Mouse (Mus musculus) embryonic facial prominence, embryonic 11.5 days (tissue): ENCODE data around the gene Dhcr7. TPM values are rescaled to one million over a fixed set of nuclear protein-coding genes. Genes with fewer than 3 reads are reported as not detected.

ENCODE experiments used
- ATAC-seq: fragments of 200-750 bp; cut with Nextera tagmentation; replicated peaks from 2 replicates; pipeline ENCODE4 v1.8.0; 2017; ENCODE audit warnings: low read depth; ENCODE audit not compliant: insufficient number of reproducible peaks, low FRiP score, low TSS enrichment
- DNase-seq: peaks from one replicate; pipeline ENCODE4 v3.0.0-alpha.2; 2015; ENCODE audit warnings: low spot score
- H3K27ac ChIP-seq: fragments of 300-500 bp; sonication (generic); replicated peaks from 2 replicates; pipeline ENCODE4 v1.5.1; 2014; ENCODE audit warnings: mild to moderate bottlenecking, low read depth, low read length, control low read depth
- H3K27me3 ChIP-seq: fragments of 300-500 bp; sonication (generic); 2 replicates; pipeline ENCODE4 v1.6.1; 2014; ENCODE audit warnings: mild to moderate bottlenecking, low read length, moderate library complexity, mixed read lengths; ENCODE audit not compliant: control insufficient read depth, insufficient read depth
- H3K36me3 ChIP-seq: fragments of 300-500 bp; sonication (generic); replicated peaks from 2 replicates; pipeline ENCODE4 v1.6.1; 2014; ENCODE audit warnings: low read depth, mild to moderate bottlenecking, low read length, moderate library complexity, mixed read lengths; ENCODE audit not compliant: control insufficient read depth, insufficient read depth
- H3K4me1 ChIP-seq: fragments of 300-500 bp; sonication (generic); 2 replicates; pipeline ENCODE4 v1.6.1; 2014; ENCODE audit warnings: low read length, mixed read lengths; ENCODE audit not compliant: control insufficient read depth, insufficient read depth
- H3K4me2 ChIP-seq: fragments of 300-500 bp; sonication (generic); 2 replicates; pipeline ENCODE4 v1.6.1; 2014; ENCODE audit warnings: low read depth, mild to moderate bottlenecking, control low read depth, low read length, moderate library complexity
- H3K4me3 ChIP-seq: fragments of 300-500 bp; sonication (generic); 2 replicates; pipeline ENCODE4 v1.5.1; 2014; ENCODE audit warnings: low read depth, low read length, control low read depth
- H3K9ac ChIP-seq: fragments of 300-500 bp; sonication (generic); replicated peaks from 2 replicates; pipeline ENCODE4 v1.6.1; 2014; ENCODE audit warnings: mild to moderate bottlenecking, control low read depth, low read length
- H3K9me3 ChIP-seq: fragments of 300-500 bp; sonication (generic); replicated peaks from 2 replicates; pipeline ENCODE4 v1.6.1; 2016; ENCODE audit warnings: mild to moderate bottlenecking, low read length, inconsistent platforms, mixed read lengths; ENCODE audit not compliant: control insufficient read depth
- WGBS: fragments of 180-500 bp; shearing (Covaris S2); extraction: QIAGEN DNeasy Blood & Tissue Kit; methylation state at CpG from one replicate; pipeline ENCODE4 v1.1.7; 2014; 5-methylcytosine and 5-hydroxymethylcytosine counted together
- polyA plus RNA-seq: library from polyadenylated mRNA; unstranded; fragments of >200 nt; fragmentation: Nextera tagmentation; extraction: Ambion mirVana; gene quantifications from 2 replicates; pipeline ENCODE4 v1.2.1, GENCODE M21; 2014

Dhcr7 gene
- polyA plus RNA-seq, 1 experiment from 2014 or later: 56.4 TPM

GRCm38 (mm10) chr7:143798783-143799182 lies 24.2 kb upstream of the Dhcr7 start:
- Histone ChIP-seq H3K4me2 (no peak overlapping the region), H3K27me3 (no peaks in the 10 kb centered on the region), H3K4me1 (no peaks in the 10 kb centered on the region), H3K4me3 (no peak overlapping the region), H3K9me3 (no peaks in the 10 kb centered on the region), H3K27ac (no peak overlapping the region), H3K36me3 (peaks cover 3% of the 10 kb centered on the region), H3K9ac (no peak overlapping the region)
- ATAC-seq (no peak), DNase-seq (no peak)
- 94% methylated on average over 4 of the region's 4 CpGs for WGBS

DNA sequence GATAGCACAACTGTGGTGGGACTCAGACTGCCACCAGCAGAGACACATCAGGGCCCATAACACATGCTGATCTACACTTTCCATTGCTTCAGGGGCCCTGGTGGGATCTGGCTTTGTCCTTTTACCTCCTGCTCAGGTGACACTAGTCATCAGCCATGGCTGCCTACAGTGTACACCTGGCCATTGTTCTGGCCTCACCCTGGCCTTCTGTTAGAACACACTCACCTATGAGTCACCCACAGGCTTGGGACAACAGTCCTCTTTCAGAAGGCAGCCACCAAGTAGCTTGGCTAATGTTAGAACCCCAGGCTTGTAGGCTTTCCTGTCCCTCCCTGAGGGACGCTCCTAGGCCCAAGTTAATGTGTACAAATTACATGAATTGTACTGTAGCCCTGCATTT lies 22.2 kb upstream of the Dhcr7 start:
- Histone ChIP-seq H3K9me3 (no peaks in the 10 kb centered on the region), H3K36me3 (peaks cover 3% of the 10 kb centered on the region), H3K27me3 (no peaks in the 10 kb centered on the region), H3K4me3 (no peak overlapping the region), H3K27ac (no peak overlapping the region), H3K4me1 (no peaks in the 10 kb centered on the region), H3K9ac (no peak overlapping the region), H3K4me2 (no peak overlapping the region)
- WGBS: 84% methylated on average over 1 of the region's 1 CpGs
- DNase-seq (no peak), ATAC-seq (no peak)

DNA sequence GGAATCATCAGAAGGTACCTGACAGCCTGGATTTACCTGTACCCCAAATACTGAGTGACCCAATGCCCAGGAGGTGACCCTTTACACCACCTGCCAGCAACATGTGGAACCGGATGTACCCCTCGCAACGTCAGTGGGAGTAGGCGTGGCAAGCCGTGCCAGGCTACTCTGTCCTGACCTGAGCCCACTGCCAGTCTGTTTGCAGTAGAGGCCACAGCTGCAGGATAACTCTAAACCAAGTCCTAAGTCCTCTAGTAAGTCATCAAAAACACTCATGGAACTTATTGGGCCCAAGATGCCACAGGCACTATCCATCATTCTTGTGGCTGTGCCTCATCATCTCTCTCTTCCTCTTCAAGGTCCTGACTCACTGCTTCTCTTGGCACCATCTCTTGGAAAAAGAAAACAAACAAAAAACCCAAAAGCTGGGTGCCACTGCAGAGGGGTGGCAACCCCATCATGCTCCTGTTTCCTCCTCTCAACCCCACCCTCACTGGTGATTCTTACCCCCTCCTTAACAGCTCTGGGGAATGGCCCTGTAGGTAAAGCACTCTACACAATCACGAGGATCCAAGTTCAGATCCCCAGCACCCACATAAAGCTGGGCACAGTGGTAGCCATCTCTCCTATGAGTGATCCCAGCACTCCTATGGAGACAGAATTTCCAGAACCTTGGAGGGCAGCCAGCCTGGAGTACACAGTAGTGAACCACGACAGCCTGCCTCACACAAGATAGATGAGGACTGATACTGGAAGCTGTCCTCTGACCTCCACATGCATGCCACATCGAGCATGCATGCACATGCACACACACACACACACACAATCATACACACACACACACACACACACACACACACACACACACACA lies 21.5 kb upstream of the Dhcr7 start:
- Histone ChIP-seq H3K36me3 (peaks cover 3% of the 10 kb centered on the region), H3K9ac (no peak overlapping the region), H3K4me2 (no peak overlapping the region), H3K27me3 (no peaks in the 10 kb centered on the region), H3K4me1 (no peaks in the 10 kb centered on the region), H3K27ac (no peak overlapping the region), H3K4me3 (no peak overlapping the region), H3K9me3 (no peaks in the 10 kb centered on the region)
- 87% methylated on average over 8 of the region's 8 CpGs for WGBS
- DNase-seq: no peak
- no peak for ATAC-seq

GRCm38 (mm10) chr7:143805199-143805624 lies 17.7 kb upstream of the Dhcr7 start:
- no peaks in the 10 kb centered on the region for H3K36me3 ChIP-seq
- WGBS: 82% methylated on average over 5 of the region's 5 CpGs
- no peaks in the 10 kb centered on the region for H3K27me3 ChIP-seq
- no peak overlapping the region for H3K4me2 ChIP-seq
- H3K9ac ChIP-seq: no peak overlapping the region
- no peaks in the 10 kb centered on the region for H3K9me3 ChIP-seq
- H3K4me3 ChIP-seq: no peak overlapping the region
- ATAC-seq (no peak), DNase-seq (no peak)
- no peaks in the 10 kb centered on the region for H3K4me1 ChIP-seq
- no peak overlapping the region for H3K27ac ChIP-seq

DNA sequence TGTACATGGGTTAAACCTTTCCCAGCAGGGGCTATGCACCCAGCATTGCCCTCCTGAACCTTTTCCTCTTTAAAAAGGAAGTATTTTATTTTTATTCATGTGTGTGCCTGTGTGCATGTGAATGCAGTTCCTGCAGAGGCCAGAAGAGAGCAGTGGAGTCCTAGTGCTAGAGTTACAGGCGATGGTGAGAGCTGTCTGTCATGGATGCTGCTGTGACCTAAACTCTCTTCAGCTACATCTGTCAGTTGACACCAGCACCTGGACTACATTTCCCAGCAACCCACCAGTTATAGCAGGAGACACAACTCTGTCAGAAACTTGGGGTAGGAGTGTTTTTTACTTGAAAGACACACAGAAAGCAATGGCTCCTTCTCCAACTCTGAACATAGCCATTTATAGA lies 14.0 kb upstream of the Dhcr7 start:
- 48% methylated on average over 1 of the region's 1 CpGs for whole genome bisulfite sequencing
- Histone ChIP-seq H3K4me1 (no peaks in the 10 kb centered on the region), H3K4me2 (no peak overlapping the region), H3K9me3 (no peaks in the 10 kb centered on the region), H3K9ac (no peak overlapping the region), H3K36me3 (no peaks in the 10 kb centered on the region; the same call in 1 of the 2 replicates), H3K4me3 (no peak overlapping the region), H3K27me3 (no peaks in the 10 kb centered on the region), H3K27ac (no peak overlapping the region)
- DNase-seq (peak; percentile 32), ATAC-seq (no peak)

GRCm38 (mm10) chr7:143819201-143819600 lies 3.7 kb upstream of the Dhcr7 start:
- H3K9me3 ChIP-seq: no peaks in the 10 kb centered on the region
- ATAC-seq (no peak), DNase-seq (no peak)
- no peak overlapping the region for H3K4me2 ChIP-seq
- H3K27ac ChIP-seq: no peak overlapping the region
- no peaks in the 10 kb centered on the region for H3K27me3 ChIP-seq
- WGBS: 68% methylated on average over 4 of the region's 4 CpGs
- H3K9ac ChIP-seq: no peak overlapping the region
- H3K4me3 ChIP-seq: no peak overlapping the region
- no peaks in the 10 kb centered on the region; the same call in none of the 2 replicates for H3K36me3 ChIP-seq
- peaks cover 5% of the 10 kb centered on the region; the same call in 1 of the 2 replicates for H3K4me1 ChIP-seq

- peaks cover 5% of the 10 kb centered on the region; the same call in 1 of the 2 replicates for H3K4me1 ChIP-seq
- H3K36me3 ChIP-seq: no peaks in the 10 kb centered on the region; the same call in none of the 2 replicates
- no peak for ATAC-seq
- H3K4me3 ChIP-seq: no peak overlapping the region
- no peak overlapping the region for H3K4me2 ChIP-seq
- no peaks in the 10 kb centered on the region for H3K27me3 ChIP-seq
- no peak for DNase-seq
- no peak overlapping the region for H3K9ac ChIP-seq
- 79% methylated on average over 2 of the region's 2 CpGs for WGBS
- no peak overlapping the region for H3K27ac ChIP-seq
- no peaks in the 10 kb centered on the region for H3K9me3 ChIP-seq
Observed at GRCm38 (mm10) chr7:143821241-143821640, 1.7 kb upstream of the Dhcr7 start.

DNA sequence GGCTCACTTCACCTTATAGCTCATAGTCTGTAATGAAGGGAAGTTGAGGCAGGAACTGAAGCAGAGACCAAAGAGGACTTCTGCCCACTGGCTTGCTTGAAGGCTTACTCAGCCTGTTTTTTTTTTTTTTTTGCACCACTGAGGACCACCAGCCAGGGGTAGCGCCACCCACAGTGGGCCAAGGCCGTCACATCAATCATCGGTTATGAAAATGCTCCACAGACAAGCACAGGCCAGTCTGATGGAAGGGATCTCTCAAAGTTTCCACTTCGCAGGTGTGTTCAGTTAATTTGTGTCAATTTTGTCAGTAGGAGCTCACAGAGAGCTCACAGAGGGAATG lies 291 bp downstream of the Dhcr7 start:
- Histone ChIP-seq H3K4me2 (peak overlapping the region; percentile 73), H3K36me3 (no peaks in the 10 kb centered on the region; the same call in 1 of the 2 replicates), H3K27me3 (no peaks in the 10 kb centered on the region), H3K9ac (peak overlapping the region; percentile 53), H3K9me3 (no peaks in the 10 kb centered on the region), H3K27ac (no peak overlapping the region), H3K4me3 (peak overlapping the region; percentile 32), H3K4me1 (peaks cover 5% of the 10 kb centered on the region; the same call in 1 of the 2 replicates)
- peak; percentile 6 for DNase-seq
- 72% methylated on average over 4 of the region's 4 CpGs for WGBS
- peak; percentile 25 for ATAC-seq
